Mouse (Mus musculus): ENCODE measurements around the gene Dstyk.
"Not testable (repeated sequence)": the region's sequence is repeated elsewhere in the genome, so short reads cannot be mapped to it uniquely, and the experiment has no call there.

The Dstyk gene

GRCm38 (mm10) chr1:132437389-132437788, 20.0 kb downstream of the Dstyk start:
- no peak for DNase-seq

GRCm38 (mm10) chr1:132440896-132441435, 23.6 kb downstream of the Dstyk start:
- no peak for DNase-seq

DNA sequence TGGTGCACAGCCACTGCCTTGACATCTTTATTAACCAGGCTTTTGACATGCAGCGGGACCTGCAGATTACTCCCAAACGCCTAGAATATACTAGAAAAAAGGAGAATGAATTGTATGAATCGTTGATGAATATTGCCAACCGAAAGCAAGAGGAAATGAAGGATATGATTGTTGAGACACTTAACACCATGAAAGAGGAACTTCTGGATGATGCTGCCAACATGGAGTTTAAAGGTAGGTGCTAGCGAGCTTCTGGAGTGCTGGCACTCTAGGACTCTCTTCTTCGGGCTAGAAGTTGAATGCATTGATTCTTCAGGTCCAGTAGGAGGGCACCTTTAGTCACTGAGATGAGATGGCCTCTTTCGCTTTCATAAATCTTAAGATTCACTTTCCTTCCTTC, 32.4 kb downstream of the Dstyk start:
- no peak for DNase-seq

DNA sequence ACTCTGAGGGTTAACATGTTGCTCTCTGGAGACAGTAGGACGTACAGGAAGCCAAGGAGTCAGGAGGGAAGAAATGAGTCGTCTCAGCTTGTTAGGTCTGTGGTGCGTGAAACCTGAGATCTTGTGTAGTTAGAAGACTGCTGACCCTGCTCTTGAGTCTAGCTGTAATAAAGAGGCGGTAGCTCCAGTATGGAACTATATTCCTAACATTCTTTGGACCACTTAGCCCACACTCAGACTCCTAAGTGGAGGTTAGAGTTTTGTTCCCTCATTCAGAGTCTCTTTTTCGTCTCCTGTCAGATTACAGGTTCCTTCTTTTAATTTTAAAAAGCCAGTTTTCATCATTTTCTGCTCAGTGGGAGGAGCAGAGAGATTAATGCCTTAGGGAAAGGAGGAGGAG, 47.3 kb downstream of the Dstyk start:
- no peak for DNase-seq

GRCm38 (mm10) chr1:132468926-132469325, 51.6 kb downstream of the Dstyk start:
- peak; percentile 24 for DNase-seq

DNA sequence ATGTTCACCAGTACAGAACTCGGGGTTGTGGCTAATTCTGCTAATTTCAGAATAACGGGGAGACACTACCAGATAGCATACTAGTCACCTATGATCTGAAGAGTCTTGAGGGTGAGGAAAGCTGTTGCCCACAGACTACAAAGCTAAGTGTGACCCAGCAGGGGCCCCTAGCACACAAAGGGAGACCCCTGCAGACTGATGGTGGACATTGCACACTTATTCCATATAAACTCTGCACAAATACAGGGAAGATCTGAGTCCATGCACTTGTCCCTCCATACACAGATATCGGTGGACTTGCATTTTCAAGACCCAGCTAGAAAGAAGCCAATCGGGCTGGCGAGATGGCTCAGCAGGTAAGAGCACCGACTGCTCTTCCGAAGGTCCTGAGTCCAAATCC, 52.2 kb downstream of the Dstyk start:
- DNase-seq = no peak

DNA sequence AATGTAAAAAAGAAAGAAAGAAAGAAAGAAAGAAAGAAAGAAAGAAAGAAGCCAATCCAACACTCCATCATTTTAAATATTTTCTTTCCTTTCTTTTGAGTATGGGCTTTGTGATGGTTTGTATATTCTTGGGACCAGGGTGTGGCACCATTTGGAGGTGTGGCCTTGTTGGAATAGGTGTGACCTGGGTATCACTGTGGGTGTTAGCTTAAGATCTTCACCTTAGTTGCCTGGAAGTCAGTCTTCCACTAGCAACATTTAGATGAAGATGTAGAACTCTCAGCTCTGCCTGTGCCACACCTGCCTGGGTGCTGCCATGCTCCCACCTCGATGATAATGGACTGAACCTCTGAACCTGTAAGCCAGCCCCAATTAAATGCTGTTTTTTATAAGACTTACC, 52.7 kb downstream of the Dstyk start:
- not testable (repeated sequence) for DNase-seq

DNA sequence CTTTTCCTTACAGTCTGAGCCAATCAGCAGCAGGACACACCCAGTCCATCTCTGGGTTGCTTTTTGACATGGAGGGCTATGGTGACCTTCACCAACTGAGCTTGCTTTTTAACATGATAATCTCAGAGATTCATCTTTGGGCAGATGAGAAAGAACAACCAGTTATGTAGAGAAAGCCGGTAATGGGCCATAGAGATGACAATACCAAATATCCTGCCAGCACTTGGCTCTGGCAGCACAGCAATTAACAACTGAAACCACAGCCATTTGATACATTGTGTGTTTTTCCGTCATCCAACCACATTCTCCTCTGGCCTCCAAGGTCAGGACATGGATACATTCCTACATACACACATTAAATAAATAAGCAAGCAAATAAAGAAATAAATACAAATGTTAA, 53.7 kb downstream of the Dstyk start:
- DNase-seq = no peak

DNA sequence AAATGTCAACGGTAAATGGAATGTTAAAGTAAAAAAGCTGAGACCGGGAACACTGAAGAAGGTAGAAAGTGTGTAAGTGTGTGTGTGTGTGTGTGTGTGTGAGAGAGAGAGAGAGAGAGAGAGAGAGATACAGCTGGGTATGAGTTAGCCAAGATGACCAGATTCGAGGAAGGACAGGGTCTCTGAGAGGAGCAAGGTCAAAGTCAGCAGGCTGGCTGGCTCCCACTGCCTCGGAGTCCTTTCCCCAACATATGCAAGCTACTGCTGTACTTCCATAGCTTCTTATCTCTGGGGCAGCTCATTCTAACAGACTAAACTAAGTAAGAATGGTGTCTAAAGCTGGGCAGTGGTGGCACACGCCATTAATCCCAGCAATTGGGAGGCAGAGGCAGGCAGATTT, 54.1 kb downstream of the Dstyk start:
- DNase-seq = no peak

DNA sequence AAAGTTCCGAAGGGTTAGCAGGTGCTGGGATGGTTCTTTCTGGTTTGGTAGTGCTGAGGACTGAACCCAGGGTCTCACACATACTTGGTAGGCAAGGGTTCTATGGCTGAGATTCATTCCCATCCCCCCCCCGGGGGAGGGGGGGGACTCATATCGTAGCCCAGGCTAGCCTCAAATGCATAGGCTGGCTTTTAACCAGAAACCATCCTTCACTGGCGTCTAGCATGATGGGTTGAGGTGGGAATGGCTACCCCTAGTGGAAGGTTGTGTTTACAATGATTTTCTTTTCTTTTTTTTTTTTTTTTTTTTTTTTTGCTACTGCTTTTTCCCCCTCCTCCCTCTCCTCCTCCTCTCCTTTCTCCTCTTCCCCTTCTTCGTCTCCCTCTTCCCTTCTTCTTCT, 55.2 kb downstream of the Dstyk start:
- no peak for DNase-seq

DNA sequence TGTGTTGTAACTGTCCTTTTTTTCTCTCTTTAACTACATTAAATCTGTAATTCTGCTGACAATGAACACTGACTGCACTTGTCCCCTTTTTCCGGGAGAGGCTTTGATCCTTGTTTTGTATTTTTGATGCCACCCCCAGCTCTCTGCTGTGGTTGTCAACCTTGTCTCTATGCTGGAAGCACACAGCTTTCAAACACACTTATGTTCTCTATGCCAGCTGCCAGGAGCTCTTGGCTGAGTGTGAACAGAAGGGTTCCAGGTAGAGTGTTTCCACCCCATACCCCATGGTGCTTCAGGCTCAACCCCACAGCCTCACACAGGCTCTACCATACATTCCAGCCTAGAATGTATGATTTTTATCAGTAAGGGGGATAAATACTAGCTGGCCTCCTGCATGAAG, 57.1 kb downstream of the Dstyk start:
- DNase-seq = no peak

- DNase-seq = no peak
Observed at GRCm38 (mm10) chr1:132476575-132476927, 59.2 kb downstream of the Dstyk start.

- peak; percentile 91 for DNase-seq
Observed at GRCm38 (mm10) chr1:132476928-132477691, 59.8 kb downstream of the Dstyk start, which contains the start of gene Rbbp5. Rbbp5 (plus strand) TSS chr1:132477365.

DNA sequence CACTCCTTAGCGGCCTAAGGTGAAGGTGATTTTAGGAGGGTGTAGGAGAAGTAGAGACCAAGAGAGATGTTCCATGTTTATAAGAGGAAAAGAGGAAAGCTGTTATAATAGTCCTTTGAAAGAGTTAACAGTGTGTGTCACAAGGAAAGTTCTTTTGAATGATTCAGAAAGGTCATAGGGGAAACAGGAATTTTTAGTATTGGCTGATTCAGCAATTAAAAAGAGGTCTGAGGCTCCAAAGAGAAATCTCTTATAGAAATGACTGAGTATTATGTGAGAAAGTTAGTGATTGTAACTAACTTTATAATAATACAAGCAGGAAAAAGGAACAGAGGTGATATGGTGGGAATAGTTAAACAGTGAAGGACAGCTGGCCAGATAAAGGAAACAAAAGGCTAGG, 62.1 kb downstream of the Dstyk start:
- no peak for DNase-seq

- DNase-seq = no peak
Observed at GRCm38 (mm10) chr1:132481619-132482018, 64.3 kb downstream of the Dstyk start.

GRCm38 (mm10) chr1:132483234-132483633, 65.9 kb downstream of the Dstyk start:
- DNase-seq = no peak

DNA sequence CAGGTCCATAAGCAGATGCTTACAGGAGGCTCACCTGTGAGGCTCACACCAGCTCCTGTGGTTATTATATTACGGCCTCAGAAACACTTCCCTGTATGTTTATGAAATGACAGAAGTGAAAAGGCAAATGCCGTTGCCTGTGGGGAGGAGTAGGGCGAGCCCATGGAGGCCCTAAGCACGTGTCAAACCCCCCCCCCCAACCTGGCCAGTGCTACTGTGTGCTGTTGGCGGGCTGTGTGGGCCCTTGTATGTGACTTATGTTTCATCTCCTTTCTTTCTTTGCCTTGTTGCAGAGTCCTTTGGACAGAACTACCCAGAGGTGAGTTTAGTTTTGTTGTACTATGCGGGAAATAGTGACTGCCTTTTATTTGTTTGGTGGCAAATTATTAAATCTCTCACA, 66.4 kb downstream of the Dstyk start:
- no peak for DNase-seq

GRCm38 (mm10) chr1:132500535-132500934, 83.2 kb downstream of the Dstyk start:
- no peak for DNase-seq

DNA sequence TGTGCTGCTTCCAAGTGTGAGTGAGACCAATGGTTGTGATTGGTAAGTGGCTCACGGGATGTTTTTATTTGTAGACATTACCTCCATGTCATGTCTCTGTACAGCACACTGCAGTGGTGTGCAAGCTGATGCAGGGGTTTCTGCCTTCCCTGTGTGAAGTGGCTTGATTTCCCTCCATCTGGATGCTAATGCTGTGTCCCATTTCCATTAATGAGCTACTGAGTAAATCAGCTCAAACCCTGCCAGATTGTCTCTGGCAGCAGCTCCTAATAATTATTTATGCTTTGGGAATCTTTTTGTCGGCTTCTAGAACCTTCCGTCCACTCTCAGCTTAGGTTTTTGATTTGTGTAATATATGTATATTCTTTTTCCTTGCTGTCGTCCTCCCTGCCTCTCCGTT, 87.8 kb downstream of the Dstyk start:
- DNase-seq = no peak

GRCm38 (mm10) chr1:132506058-132506457, 88.7 kb downstream of the Dstyk start, which contains the start of gene Tmem81:
Tmem81 (plus strand) TSS chr1:132506230.
- DNase-seq = no peak

- no peak for DNase-seq
Observed at GRCm38 (mm10) chr1:132506656-132507055, 89.3 kb downstream of the Dstyk start.

DNA sequence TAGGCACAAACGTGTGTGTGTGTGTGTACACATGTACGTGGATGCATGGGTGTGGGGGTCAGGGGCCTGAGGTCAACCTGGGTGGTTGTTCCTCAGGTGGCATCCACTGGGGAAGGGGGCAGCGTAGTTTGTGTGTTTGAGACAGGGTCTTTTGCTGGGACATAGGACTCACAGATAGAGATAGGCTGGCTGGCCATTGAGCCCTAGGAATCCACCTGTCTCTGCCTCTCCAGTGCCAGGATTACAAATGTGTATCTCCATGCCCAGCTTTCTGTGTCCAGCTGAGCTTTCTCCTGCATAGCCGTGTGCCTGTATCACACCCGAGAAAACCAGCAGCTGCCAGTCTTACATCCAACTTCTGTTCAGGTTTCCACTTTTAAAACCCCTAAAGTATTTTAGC, 92.4 kb downstream of the Dstyk start:
- no peak for DNase-seq

- no peak for DNase-seq
Observed at GRCm38 (mm10) chr1:132511521-132511920, 94.2 kb downstream of the Dstyk start.

- DNase-seq = no peak
Observed at GRCm38 (mm10) chr1:132512106-132512505, 94.8 kb downstream of the Dstyk start.

DNA sequence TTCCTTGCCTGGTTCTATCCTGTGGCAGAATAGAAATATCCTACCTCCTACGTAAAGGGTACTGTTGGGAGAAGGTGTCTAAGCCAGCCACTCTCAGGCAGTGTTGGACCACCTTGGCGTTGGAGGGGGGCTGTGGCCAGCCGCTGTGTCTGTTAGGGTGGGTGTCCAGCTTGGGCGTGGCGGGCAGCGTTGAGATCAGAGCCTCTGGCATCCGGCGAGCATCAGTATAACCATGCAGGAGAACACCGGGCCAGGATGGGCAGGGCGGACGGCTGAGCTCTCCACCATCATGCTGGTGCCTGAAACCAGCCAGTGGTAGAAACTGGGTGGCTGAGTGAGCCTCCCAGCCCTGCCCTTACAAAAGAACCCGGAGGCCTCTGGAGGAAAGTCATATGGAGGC, 98.0 kb downstream of the Dstyk start:
- DNase-seq = no peak
